Mouse (Mus musculus) kidney, embryonic 16.5 days (tissue): ENCODE measurements at regions not wholly inside any gene's neighbourhood (a gene's known extent, or its start where the extent isn't known, plus 50 kb on each side); places are given as distances from the start of the nearest gene placed in this dataset.

ENCODE experiments used
- ATAC-seq: fragments of 200-750 bp; cut with Nextera tagmentation; 2 replicates; pipeline ENCODE4 v1.8.0; 2017; ENCODE audit warnings: moderate TSS enrichment; ENCODE audit not compliant: low FRiP score, low TSS enrichment
- H3K27ac ChIP-seq: fragments of 300-500 bp; sonication (generic); 2 replicates; pipeline ENCODE4 v1.5.1; 2014; ENCODE audit warnings: low read length
- H3K27me3 ChIP-seq: fragments of 300-500 bp; sonication (generic); 2 replicates; pipeline ENCODE4 v1.6.1; 2014; ENCODE audit warnings: low read length, control low read depth, mixed read lengths; ENCODE audit not compliant: insufficient read depth
- H3K36me3 ChIP-seq: fragments of 300-500 bp; sonication (generic); 2 replicates; pipeline ENCODE4 v1.6.1; 2014; ENCODE audit warnings: low read length, control low read depth, mixed read lengths; ENCODE audit not compliant: insufficient read depth
- H3K4me1 ChIP-seq: fragments of 300-500 bp; sonication (generic); 2 replicates; pipeline ENCODE4 v1.6.1; 2014; ENCODE audit warnings: low read length, control low read depth, mixed read lengths; ENCODE audit not compliant: insufficient read depth
- H3K4me2 ChIP-seq: fragments of 300-500 bp; sonication (generic); replicated peaks from 2 replicates; pipeline ENCODE4 v1.6.1; 2014; ENCODE audit warnings: low read depth, low read length
- H3K4me3 ChIP-seq: fragments of 300-500 bp; sonication (generic); 2 replicates; pipeline ENCODE4 v1.5.1; 2014; ENCODE audit warnings: mild to moderate bottlenecking, low read length
- H3K9ac ChIP-seq: fragments of 300-500 bp; sonication (generic); replicated peaks from 2 replicates; pipeline ENCODE4 v1.6.1; 2014; ENCODE audit warnings: low read length
- H3K9me3 ChIP-seq: fragments of 300-500 bp; sonication (generic); 2 replicates; pipeline ENCODE4 v1.6.1; 2016; ENCODE audit warnings: low read length, control low read depth
- WGBS: fragments of 180-500 bp; shearing (Covaris S2); extraction: QIAGEN DNeasy Blood & Tissue Kit; methylation state at CpG from one replicate; pipeline ENCODE4 v1.1.7; 2014; 5-methylcytosine and 5-hydroxymethylcytosine counted together

DNA sequence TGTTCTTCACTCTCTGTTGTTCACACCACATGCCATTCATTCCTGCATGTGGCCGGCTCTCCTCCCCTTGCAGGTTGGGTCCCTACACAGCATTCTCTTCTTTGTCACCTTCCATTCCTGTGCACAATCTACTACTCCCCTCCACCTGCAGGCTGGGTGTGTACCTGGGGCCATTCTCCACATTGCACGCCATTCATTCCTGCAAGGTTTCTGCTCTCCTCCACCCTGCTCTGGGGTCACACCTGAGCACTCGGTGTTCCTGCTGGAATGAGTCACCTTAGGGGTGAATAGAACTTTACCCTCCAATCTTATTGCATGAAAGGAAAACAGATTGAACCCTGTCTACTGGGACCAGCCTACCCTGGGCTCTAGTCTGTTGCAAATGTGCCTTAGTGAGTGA is 72.7 kb upstream of the Id2 start:
- Histone ChIP-seq H3K4me3 (no peak overlapping the region), H3K4me2 (no peak overlapping the region), H3K27ac (no peak overlapping the region), H3K4me1 (peaks cover 8% of the 10 kb centered on the region), H3K9me3 (no peaks in the 10 kb centered on the region), H3K27me3 (no peaks in the 10 kb centered on the region), H3K36me3 (no peaks in the 10 kb centered on the region), H3K9ac (no peak overlapping the region)
- no peak for ATAC-seq
- 85% methylated on average over 3 of the region's 3 CpGs for WGBS

GRCm38 (mm10) chr12:25168213-25168545 is 71.2 kb upstream of the Id2 start:
- H3K4me3 ChIP-seq, result no peak overlapping the region
- no peaks in the 10 kb centered on the region for H3K9me3 ChIP-seq
- H3K27me3 ChIP-seq, result no peaks in the 10 kb centered on the region
- 80% methylated on average over 5 of the region's 5 CpGs for WGBS
- no peak overlapping the region for H3K4me2 ChIP-seq
- peaks cover 20% of the 10 kb centered on the region for H3K4me1 ChIP-seq
- H3K36me3 ChIP-seq, result no peaks in the 10 kb centered on the region
- no peak overlapping the region for H3K27ac ChIP-seq
- ATAC-seq, result no peak
- no peak overlapping the region for H3K9ac ChIP-seq

- H3K27me3 ChIP-seq, result no peaks in the 10 kb centered on the region
- peaks cover 22% of the 10 kb centered on the region for H3K4me1 ChIP-seq
- 70% methylated on average over 12 of the region's 12 CpGs for WGBS
- ATAC-seq, result no peak
- no peak overlapping the region for H3K9ac ChIP-seq
- H3K36me3 ChIP-seq, result no peaks in the 10 kb centered on the region
- H3K9me3 ChIP-seq, result no peaks in the 10 kb centered on the region
- H3K4me2 ChIP-seq, result no peak overlapping the region
- H3K27ac ChIP-seq, result no peak overlapping the region
- H3K4me3 ChIP-seq, result no peak overlapping the region
These were observed 70.7 kb upstream of the Id2 start for GRCm38 (mm10) chr12:25167504-25168212.

DNA sequence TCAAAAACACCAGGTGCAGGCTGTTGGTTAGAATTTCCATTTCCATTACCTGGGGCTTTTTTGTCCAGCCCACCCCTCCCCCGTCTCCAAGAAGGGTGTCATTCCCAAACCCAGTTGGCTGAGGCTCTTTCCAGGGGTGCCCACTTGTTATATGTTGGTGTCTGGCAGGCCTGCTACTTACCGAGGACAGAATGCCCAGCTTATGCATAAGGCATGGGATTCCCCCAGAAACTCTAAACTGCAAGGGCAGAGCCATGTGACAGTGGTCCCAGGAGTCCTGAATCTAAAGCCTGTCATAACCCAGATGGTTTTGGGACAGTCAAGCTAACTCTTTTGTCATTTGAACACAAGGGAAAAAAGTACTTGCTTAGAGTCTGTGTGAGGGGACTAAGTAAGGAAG is 69.6 kb upstream of the Id2 start:
- H3K4me3 ChIP-seq, result no peak overlapping the region
- WGBS, result 85% methylated on average over 2 of the region's 2 CpGs
- no peak for ATAC-seq

DNA sequence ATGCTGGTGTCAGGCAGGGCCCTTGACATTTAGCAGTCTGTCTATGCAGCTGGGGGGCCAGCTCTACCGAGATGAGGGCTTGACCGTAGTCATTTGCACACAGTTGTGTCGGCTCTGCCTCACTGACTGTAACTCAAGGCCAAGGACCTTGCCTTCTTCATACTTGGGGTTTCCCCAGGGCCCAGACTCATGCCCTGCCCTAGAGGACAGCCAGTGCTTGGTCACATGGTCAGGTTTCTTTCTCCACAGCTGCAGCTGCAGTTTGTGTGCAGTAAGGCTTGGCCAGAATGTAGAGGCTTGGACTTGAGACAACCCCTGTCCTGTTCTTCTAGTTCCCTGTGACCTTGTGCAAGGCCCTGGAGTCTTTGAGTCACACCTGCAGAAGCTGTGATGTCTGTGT is 68.7 kb upstream of the Id2 start:
- H3K27ac ChIP-seq, result no peak overlapping the region
- H3K4me1 ChIP-seq, result peaks cover 24% of the 10 kb centered on the region
- H3K4me2 ChIP-seq, result no peak overlapping the region
- H3K36me3 ChIP-seq, result no peaks in the 10 kb centered on the region
- WGBS, result 75% methylated on average over 3 of the region's 3 CpGs
- no peaks in the 10 kb centered on the region for H3K9me3 ChIP-seq
- ATAC-seq, result no peak
- no peaks in the 10 kb centered on the region for H3K27me3 ChIP-seq
- no peak overlapping the region for H3K4me3 ChIP-seq
- H3K9ac ChIP-seq, result no peak overlapping the region

More for the DNA sequence above, 69.6 kb upstream of the Id2 start:
- Histone ChIP-seq H3K27me3 (no peaks in the 10 kb centered on the region), H3K27ac (no peak overlapping the region), H3K4me1 (peaks cover 24% of the 10 kb centered on the region), H3K9me3 (no peaks in the 10 kb centered on the region), H3K9ac (no peak overlapping the region), H3K4me2 (no peak overlapping the region), H3K36me3 (no peaks in the 10 kb centered on the region)

DNA sequence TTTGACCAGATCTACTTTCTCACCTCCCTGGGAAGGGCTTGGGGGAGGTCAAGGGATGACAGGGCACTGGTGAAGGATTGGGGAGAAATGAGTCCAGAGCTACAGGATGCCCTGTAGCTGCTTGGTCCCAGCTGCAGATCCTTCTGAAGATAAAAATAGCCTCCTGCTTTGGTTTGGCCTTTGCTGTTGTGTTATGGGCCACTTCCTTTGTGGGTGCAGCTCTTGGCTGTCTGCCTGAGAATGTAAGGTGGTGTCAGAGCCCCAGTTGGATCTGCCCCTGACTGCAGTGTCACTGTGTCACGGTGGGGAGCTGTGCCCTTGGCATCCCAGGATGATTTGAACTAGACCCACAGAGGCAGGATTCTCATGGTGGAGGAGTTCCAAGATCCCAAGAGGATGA is 67.8 kb upstream of the Id2 start:
- Histone ChIP-seq H3K9ac (no peak overlapping the region), H3K4me1 (peaks cover 24% of the 10 kb centered on the region), H3K27me3 (no peaks in the 10 kb centered on the region), H3K9me3 (no peaks in the 10 kb centered on the region), H3K27ac (no peak overlapping the region), H3K36me3 (no peaks in the 10 kb centered on the region), H3K4me3 (no peak overlapping the region), H3K4me2 (no peak overlapping the region)
- WGBS, result 52% methylated on average over 1 of the region's 1 CpGs
- ATAC-seq, result no peak

- Histone ChIP-seq H3K27me3 (no peaks in the 10 kb centered on the region), H3K27ac (0 out of 2 replicates have a peak overlapping the region, but pooled peaks have one; percentile 11), H3K4me1 (peaks cover 24% of the 10 kb centered on the region), H3K9ac (no peak overlapping the region), H3K9me3 (no peaks in the 10 kb centered on the region), H3K4me2 (no peak overlapping the region), H3K36me3 (no peaks in the 10 kb centered on the region), H3K4me3 (no peak overlapping the region)
- ATAC-seq, result peak; percentile 36; the same call in 1 of the 2 replicates
- WGBS, result 21% methylated on average over 6 of the region's 6 CpGs
These were observed 66.6 kb upstream of the Id2 start for GRCm38 (mm10) chr12:25163541-25163940.

- peaks cover 29% of the 10 kb centered on the region for H3K4me1 ChIP-seq
- ATAC-seq, result no peak
- no peak overlapping the region for H3K27ac ChIP-seq
- no peak overlapping the region for H3K4me3 ChIP-seq
- H3K9ac ChIP-seq, result no peak overlapping the region
- H3K9me3 ChIP-seq, result no peaks in the 10 kb centered on the region
- no peaks in the 10 kb centered on the region for H3K27me3 ChIP-seq
- no peaks in the 10 kb centered on the region for H3K36me3 ChIP-seq
- H3K4me2 ChIP-seq, result no peak overlapping the region
- 68% methylated on average over 6 of the region's 6 CpGs for WGBS
These were observed 65.9 kb upstream of the Id2 start for GRCm38 (mm10) chr12:25162843-25163242.

DNA sequence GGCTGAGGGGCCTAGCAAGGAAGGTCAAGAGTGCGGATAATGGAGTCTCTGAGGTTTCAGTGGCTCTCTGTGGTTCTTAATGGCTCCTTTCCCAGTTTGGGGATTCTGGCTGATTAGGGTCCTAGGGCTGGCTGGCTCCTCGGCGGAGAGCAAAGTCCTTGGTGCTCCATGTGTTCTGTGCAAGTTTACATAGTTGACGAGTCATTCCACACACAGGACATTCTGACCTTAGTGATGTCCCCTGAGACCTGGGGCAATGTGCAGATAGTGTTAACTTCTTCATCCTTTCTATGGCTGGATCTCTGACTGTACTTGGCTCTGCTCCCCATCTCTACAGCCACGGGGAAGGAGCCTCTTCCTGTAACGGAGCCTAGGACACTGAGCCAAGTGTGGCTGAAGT is 65.0 kb upstream of the Id2 start:
- Histone ChIP-seq H3K9ac (no peak overlapping the region), H3K4me2 (no peak overlapping the region), H3K36me3 (no peaks in the 10 kb centered on the region), H3K4me3 (no peak overlapping the region), H3K4me1 (peaks cover 37% of the 10 kb centered on the region), H3K27me3 (no peaks in the 10 kb centered on the region), H3K9me3 (no peaks in the 10 kb centered on the region), H3K27ac (no peak overlapping the region)
- ATAC-seq, result no peak
- WGBS, result 68% methylated on average over 6 of the region's 6 CpGs

- H3K9me3 ChIP-seq, result no peaks in the 10 kb centered on the region
- H3K4me1 ChIP-seq, result peaks cover 37% of the 10 kb centered on the region
- H3K4me3 ChIP-seq, result no peak overlapping the region
- H3K36me3 ChIP-seq, result no peaks in the 10 kb centered on the region
- H3K27me3 ChIP-seq, result no peaks in the 10 kb centered on the region
- H3K9ac ChIP-seq, result no peak overlapping the region
- no peak overlapping the region for H3K27ac ChIP-seq
- WGBS, result 72% methylated on average over 15 of the region's 15 CpGs
- no peak overlapping the region for H3K4me2 ChIP-seq
- no peak for ATAC-seq
These were observed 64.3 kb upstream of the Id2 start for GRCm38 (mm10) chr12:25160990-25161843.
